ENCODE assay signal across 1 mouse cellular context in genomic region chr2:167909531-167910177, GRCm38 (mm10).
A peak's percentile ranks its signal among the peaks of the same experiment; 100 is the strongest.
TF ChIP-seq lines count a peak whose summit lies in the region.

No protein-coding gene starts in this region.

TF ChIP-seq in CH12.LX, 34 proteins besides CTCF, POLR2A, EP300 and RAD21 (continued from another document):
- TF ChIP-seq TBP (conservative IDR thresholded peaks at IDR 0.05; ENCODE audit: low read depth, low read length) (no peak), MAZ (IDR thresholded peaks at IDR 0.05; ENCODE audit: low read depth, low read length) (peak; percentile 55; the same call in 1 of the 2 replicates), CHD1 (IDR thresholded peaks at IDR 0.05; ENCODE audit: low read depth, low read length) (0 out of 2 replicates have a peak, but pooled peaks have one; percentile 35), MAX (IDR thresholded peaks at IDR 0.05; ENCODE audit: low read length) (0 out of 2 replicates have a peak, but pooled peaks have one; percentile 13), CHD2 (IDR thresholded peaks at IDR 0.05; ENCODE audit: low read length) (peak; percentile 59), NELFE (IDR thresholded peaks at IDR 0.05; ENCODE audit: low read depth, low read length) (no peak), USF2 (conservative IDR thresholded peaks at IDR 0.05; ENCODE audit: low read depth, low read length) (no peak), JUND (conservative IDR thresholded peaks at IDR 0.05; ENCODE audit: low read depth, low read length) (no peak), SIN3A (IDR thresholded peaks at IDR 0.05; ENCODE audit: low read length) (peak; percentile 15; the same call in 1 of the 2 replicates), ETS1 (conservative IDR thresholded peaks at IDR 0.05; ENCODE audit: low read depth, low read length) (peak; percentile 65), MEF2A (IDR thresholded peaks at IDR 0.05; ENCODE audit: borderline replicate concordance, low read depth, low read length) (peak; percentile 56; the same call in 1 of the 2 replicates), E2F4 (IDR thresholded peaks at IDR 0.05; ENCODE audit: insufficient replicate concordance, low read depth, low read length) (no peak)
